Mouse (Mus musculus) limb, embryonic 11.5 days (tissue): ENCODE measurements at regions not wholly inside any gene's neighbourhood (a gene's known extent, or its start where the extent isn't known, plus 50 kb on each side); places are given as distances from the start of the nearest gene placed in this dataset.

Source experiments
- ATAC-seq: fragments of 200-750 bp; cut with Nextera tagmentation; 2 replicates; pipeline ENCODE4 v1.8.0; 2017; ENCODE audit warnings: low read depth; ENCODE audit not compliant: insufficient number of reproducible peaks, low FRiP score, low TSS enrichment
- DNase-seq: peaks from one replicate; pipeline ENCODE4 v3.0.0-alpha.2; 2015; ENCODE audit warnings: low spot score
- H3K27ac ChIP-seq: fragments of 300-500 bp; sonication (generic); replicated peaks from 2 replicates; pipeline ENCODE4 v1.5.1; 2014; ENCODE audit warnings: low read depth, mild to moderate bottlenecking, low read length
- H3K27me3 ChIP-seq: fragments of 300-500 bp; sonication (generic); 2 replicates; pipeline ENCODE4 v1.6.1; 2014; ENCODE audit warnings: mild to moderate bottlenecking, low read length, mixed read lengths; ENCODE audit not compliant: control insufficient read depth, insufficient read depth
- H3K36me3 ChIP-seq: fragments of 300-500 bp; sonication (generic); 2 replicates; pipeline ENCODE4 v1.6.1; 2014; ENCODE audit warnings: mild to moderate bottlenecking, low read length, moderate library complexity, mixed read lengths; ENCODE audit not compliant: control insufficient read depth, insufficient read depth
- H3K4me1 ChIP-seq: fragments of 300-500 bp; sonication (generic); 2 replicates; pipeline ENCODE4 v1.6.1; 2014; ENCODE audit warnings: low read length, mixed read lengths; ENCODE audit not compliant: control insufficient read depth, insufficient read depth
- H3K4me2 ChIP-seq: fragments of 300-500 bp; sonication (generic); 2 replicates; pipeline ENCODE4 v1.6.1; 2014; ENCODE audit warnings: low read depth, mild to moderate bottlenecking, moderate library complexity; ENCODE audit not compliant: severe bottlenecking
- H3K4me3 ChIP-seq: fragments of 300-500 bp; sonication (generic); 2 replicates; pipeline ENCODE4 v1.5.1; 2014; ENCODE audit warnings: low read depth, low read length
- H3K9ac ChIP-seq: fragments of 300-500 bp; sonication (generic); 2 replicates; pipeline ENCODE4 v1.6.1; 2014; ENCODE audit warnings: mild to moderate bottlenecking, low read length
- H3K9me3 ChIP-seq: fragments of 300-500 bp; sonication (generic); 2 replicates; pipeline ENCODE4 v1.6.1; 2016; ENCODE audit warnings: low read length; ENCODE audit not compliant: control insufficient read depth
- WGBS: fragments of 180-500 bp; shearing (Covaris S2); extraction: QIAGEN DNeasy Blood & Tissue Kit; methylation state at CpG from one replicate; pipeline ENCODE4 v1.1.7; 2014; 5-methylcytosine and 5-hydroxymethylcytosine counted together

DNA sequence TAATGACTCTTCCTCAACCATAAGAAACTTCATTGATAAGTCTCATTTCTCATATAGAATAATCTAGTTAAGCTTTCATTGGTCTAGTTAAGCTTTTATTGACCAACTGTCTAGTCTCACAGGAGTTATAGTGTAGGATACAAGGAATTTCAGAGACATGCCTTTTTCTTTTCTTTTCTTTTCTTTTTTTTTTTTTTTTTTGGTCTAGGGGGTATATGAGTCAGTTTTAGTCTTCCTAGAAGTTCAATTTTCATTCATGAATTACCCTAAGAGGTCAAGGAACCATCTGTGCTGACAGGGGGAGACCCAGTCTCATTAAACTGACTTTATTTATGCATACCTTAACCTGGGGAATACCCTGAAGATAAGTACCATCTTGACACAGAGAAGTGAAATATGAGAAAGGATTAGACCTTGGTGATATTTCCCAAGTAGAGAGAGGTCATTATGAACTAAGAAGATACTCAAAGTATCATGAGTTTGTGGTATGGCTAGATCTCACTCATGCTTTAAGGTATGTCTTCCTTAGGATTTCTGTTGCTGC is 413.4 kb upstream of the Nrp1 start:
- ATAC-seq (no peak), DNase-seq (no peak)
- no peak overlapping the region for H3K27ac ChIP-seq
- H3K9me3 ChIP-seq = no peaks in the 10 kb centered on the region
- no peak overlapping the region for H3K4me3 ChIP-seq
- H3K9ac ChIP-seq = no peak overlapping the region
- H3K36me3 ChIP-seq = no peaks in the 10 kb centered on the region
- no peaks in the 10 kb centered on the region for H3K4me1 ChIP-seq
- H3K4me2 ChIP-seq = no peak overlapping the region
- no peaks in the 10 kb centered on the region for H3K27me3 ChIP-seq

DNA sequence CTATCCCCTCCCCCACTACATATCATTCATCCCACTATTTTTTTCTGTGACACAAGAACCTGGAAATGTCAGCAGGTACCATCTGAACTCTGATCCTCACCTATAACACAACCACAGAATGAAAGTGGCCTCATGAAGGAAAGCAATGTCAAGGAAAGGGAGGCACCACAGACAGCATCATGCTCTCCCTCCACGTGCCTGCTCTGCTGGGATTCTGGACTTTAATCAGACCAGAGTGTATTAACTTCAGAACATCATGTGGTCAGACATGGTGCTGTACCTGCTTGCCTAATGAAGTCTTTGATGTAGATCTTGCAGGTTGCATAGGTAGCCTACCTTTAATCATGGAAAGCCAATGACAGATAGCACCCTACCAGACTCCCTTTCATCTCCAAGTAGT is 400.8 kb upstream of the Nrp1 start:
- no peaks in the 10 kb centered on the region for H3K9me3 ChIP-seq
- no peak overlapping the region for H3K4me2 ChIP-seq
- H3K4me1 ChIP-seq = no peaks in the 10 kb centered on the region
- DNase-seq = no peak
- no peak for ATAC-seq
- H3K9ac ChIP-seq = no peak overlapping the region
- no peaks in the 10 kb centered on the region for H3K27me3 ChIP-seq
- H3K27ac ChIP-seq = no peak overlapping the region
- 61% methylated on average over 1 of the region's 1 CpGs for WGBS
- H3K4me3 ChIP-seq = no peak overlapping the region
- H3K36me3 ChIP-seq = no peaks in the 10 kb centered on the region

DNA sequence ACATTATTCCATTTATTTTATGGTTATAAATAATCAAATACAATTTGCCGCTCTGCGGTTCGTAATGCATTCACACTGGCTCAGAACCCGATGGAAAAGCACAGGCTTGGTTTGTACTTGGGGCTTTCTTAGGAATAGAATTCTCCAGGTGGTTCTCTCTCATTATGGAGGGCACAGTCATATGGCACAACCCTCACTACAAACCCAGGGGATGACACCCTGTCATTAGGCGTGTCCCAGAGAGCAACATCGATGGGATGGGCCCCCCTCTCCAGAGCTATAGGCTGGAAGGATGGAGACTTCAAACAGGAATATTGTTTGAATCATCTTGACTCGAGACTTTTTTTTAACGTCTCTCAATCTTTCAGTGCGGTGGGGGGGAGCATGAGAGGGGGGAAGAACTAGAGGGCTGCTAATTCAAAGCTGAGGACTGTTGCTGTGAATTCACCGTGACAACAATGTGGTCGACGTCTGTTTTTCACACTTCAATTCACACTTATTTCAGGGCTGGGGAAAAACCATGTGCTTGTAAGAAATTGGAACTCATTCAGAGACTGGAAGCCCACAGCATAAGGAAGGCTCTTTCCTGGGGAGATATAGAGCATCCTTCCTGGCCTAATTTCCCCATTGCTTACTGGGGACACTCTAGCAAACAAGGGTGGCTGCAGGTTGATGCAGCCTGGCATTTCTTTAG is 399.9 kb upstream of the Nrp1 start:
- H3K4me2 ChIP-seq = no peak overlapping the region
- no peak overlapping the region for H3K27ac ChIP-seq
- WGBS = 74% methylated on average over 12 of the region's 12 CpGs
- H3K27me3 ChIP-seq = no peaks in the 10 kb centered on the region
- ATAC-seq (no peak), DNase-seq (no peak)
- no peaks in the 10 kb centered on the region for H3K9me3 ChIP-seq
- H3K4me3 ChIP-seq = no peak overlapping the region
- H3K36me3 ChIP-seq = no peaks in the 10 kb centered on the region
- H3K4me1 ChIP-seq = no peaks in the 10 kb centered on the region
- H3K9ac ChIP-seq = no peak overlapping the region

DNA sequence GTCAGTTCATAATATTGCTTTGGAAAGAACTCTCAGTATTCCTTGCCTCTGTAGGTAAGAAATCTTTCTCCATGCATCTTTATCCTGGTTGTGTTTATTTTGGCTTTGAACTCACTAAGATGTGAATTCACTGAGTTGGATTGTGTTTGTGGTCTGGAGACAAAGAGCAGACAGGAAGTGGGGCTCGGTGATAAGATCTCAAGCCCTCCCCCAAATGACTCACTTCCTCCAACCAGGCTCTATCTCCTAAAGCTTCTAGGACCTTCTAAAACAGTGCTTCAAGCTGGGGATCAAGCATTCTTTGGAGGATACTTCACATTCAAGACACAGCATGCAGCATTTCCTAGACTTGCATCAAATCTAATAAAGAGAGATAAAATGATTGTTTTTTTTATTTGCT is 395.5 kb upstream of the Nrp1 start:
- DNase-seq (no peak), ATAC-seq (no peak)
- H3K36me3 ChIP-seq = no peaks in the 10 kb centered on the region
- H3K4me2 ChIP-seq = no peak overlapping the region
- H3K4me1 ChIP-seq = no peaks in the 10 kb centered on the region
- H3K27ac ChIP-seq = no peak overlapping the region
- no peaks in the 10 kb centered on the region for H3K9me3 ChIP-seq
- H3K9ac ChIP-seq = no peak overlapping the region
- no peak overlapping the region for H3K4me3 ChIP-seq
- H3K27me3 ChIP-seq = no peaks in the 10 kb centered on the region
- 81% methylated on average over 1 of the region's 1 CpGs for WGBS

DNA sequence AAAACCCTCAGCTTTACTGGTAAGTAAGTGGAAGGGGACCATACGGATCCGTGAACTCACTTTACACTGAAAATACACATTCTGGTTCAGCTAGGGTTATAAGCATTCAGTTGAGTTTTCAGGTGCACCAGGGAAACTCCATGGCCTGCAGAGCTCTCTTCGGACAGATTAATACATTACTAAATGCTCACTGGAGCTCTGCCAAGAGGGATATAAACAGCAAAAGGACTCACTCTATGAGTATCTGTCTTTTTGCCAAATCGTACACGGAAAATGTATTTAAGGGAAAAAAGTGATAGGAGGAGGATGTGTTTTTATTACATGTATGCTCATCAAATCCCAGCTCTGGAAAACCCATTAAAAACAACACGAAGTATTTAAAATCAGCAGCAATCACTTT is 394.8 kb upstream of the Nrp1 start:
- Histone ChIP-seq H3K4me3 (no peak overlapping the region), H3K4me2 (no peak overlapping the region), H3K27ac (no peak overlapping the region), H3K9me3 (no peaks in the 10 kb centered on the region), H3K36me3 (no peaks in the 10 kb centered on the region), H3K9ac (no peak overlapping the region), H3K4me1 (no peaks in the 10 kb centered on the region), H3K27me3 (no peaks in the 10 kb centered on the region)
- ATAC-seq = no peak
- no peak for DNase-seq
- 93% methylated on average over 6 of the region's 6 CpGs for WGBS

DNA sequence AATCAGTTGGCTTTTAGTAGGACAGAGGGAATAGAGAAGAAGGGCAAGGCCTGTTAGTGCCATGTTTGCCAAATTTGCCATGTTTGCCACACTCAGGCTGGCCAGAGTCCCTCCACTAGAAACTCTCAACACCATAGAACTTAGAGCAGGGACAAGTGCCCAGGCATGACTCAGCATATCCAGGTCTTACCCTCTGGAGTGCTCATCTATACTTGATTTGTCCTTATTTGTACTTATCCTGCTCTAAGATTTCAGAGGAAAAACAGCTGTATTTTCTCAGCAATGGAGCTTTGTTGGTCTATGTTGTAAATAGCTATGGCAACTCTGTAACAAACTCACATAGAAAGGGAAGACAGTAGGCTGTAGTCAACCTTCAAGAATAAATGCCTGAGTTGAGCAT is 393.6 kb upstream of the Nrp1 start:
- ATAC-seq (no peak), DNase-seq (no peak)
- H3K4me1 ChIP-seq = no peaks in the 10 kb centered on the region
- H3K9me3 ChIP-seq = no peaks in the 10 kb centered on the region
- H3K4me2 ChIP-seq = no peak overlapping the region
- no peak overlapping the region for H3K9ac ChIP-seq
- no peaks in the 10 kb centered on the region for H3K36me3 ChIP-seq
- no peak overlapping the region for H3K4me3 ChIP-seq
- H3K27me3 ChIP-seq = no peaks in the 10 kb centered on the region
- no peak overlapping the region for H3K27ac ChIP-seq

DNA sequence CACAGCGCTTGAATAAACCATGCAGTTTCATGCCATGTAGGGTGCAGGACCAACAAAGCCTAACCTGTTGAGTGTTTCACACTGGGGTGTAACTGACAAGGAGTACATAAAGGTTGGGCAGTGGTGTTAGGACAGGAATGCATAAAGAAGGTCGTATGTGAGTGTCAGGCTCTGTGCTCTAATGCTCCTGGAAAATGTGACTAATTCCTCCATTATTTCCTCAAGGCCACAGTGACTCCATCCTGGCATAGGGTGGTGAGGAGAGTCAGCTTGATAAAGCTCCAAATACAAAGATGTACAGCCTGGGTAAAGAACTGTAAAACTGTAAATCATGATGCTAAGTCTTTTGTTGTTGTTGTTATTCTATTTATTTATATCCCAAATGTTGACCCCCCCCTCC is 393.1 kb upstream of the Nrp1 start:
- 74% methylated on average over 2 of the region's 2 CpGs for WGBS
- H3K9ac ChIP-seq = no peak overlapping the region
- ATAC-seq = no peak

DNA sequence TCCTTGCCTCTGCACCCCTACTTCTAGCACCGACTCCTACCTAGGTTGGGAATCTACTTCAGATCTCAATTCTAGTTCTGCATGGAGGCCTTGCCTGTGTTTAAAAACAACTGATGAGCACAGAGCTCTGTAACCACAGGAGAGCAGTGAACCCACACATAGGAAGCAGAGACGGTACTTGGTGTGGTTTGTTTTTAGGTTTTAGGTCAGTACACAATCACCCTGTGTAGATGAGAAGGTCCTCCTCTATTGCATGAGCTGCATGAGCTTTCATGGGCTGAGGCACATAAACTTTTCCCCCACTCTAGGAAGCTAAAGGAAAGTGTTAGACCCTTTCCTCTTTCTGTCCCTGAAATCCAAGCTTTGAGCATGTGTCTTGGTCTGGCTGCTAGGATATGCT is 390.4 kb upstream of the Nrp1 start:
- H3K4me1 ChIP-seq = no peaks in the 10 kb centered on the region
- H3K36me3 ChIP-seq = no peaks in the 10 kb centered on the region
- no peak overlapping the region for H3K4me3 ChIP-seq
- H3K9ac ChIP-seq = no peak overlapping the region
- H3K27me3 ChIP-seq = no peaks in the 10 kb centered on the region
- H3K9me3 ChIP-seq = no peaks in the 10 kb centered on the region
- no peak overlapping the region for H3K4me2 ChIP-seq
- ATAC-seq (no peak), DNase-seq (no peak)
- H3K27ac ChIP-seq = no peak overlapping the region
- 88% methylated on average over 2 of the region's 2 CpGs for WGBS

More for the DNA sequence above, 393.1 kb upstream of the Nrp1 start:
- Histone ChIP-seq H3K9me3 (no peaks in the 10 kb centered on the region), H3K4me1 (no peaks in the 10 kb centered on the region), H3K4me3 (no peak overlapping the region), H3K4me2 (no peak overlapping the region), H3K36me3 (no peaks in the 10 kb centered on the region), H3K27ac (no peak overlapping the region), H3K27me3 (no peaks in the 10 kb centered on the region)
- no peak for DNase-seq

DNA sequence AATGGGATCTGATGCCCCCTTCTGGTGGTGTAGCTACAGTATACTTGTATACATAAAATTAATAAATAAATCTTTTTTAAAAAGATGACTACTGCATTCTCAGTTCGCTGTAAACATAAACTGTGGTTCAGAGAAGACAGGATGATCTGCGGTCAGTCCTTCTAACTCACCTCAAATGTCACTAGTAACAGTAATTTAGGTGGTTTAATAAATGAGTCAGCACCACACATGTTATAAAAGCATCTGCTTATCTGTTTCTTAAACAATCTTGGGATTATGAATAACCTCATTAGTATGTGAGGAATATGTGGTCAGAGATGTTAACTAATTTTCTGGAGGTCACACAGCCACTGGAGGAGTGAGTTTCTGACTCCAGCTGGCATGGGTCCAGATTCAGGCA is 385.2 kb upstream of the Nrp1 start:
- no peaks in the 10 kb centered on the region for H3K36me3 ChIP-seq
- H3K9me3 ChIP-seq = no peaks in the 10 kb centered on the region
- no peak for DNase-seq
- H3K4me1 ChIP-seq = no peaks in the 10 kb centered on the region
- no peak overlapping the region for H3K4me3 ChIP-seq
- H3K4me2 ChIP-seq = no peak overlapping the region
- H3K27me3 ChIP-seq = no peaks in the 10 kb centered on the region
- WGBS = 95% methylated on average over 2 of the region's 2 CpGs
- no peak overlapping the region for H3K9ac ChIP-seq
- no peak for ATAC-seq
- no peak overlapping the region for H3K27ac ChIP-seq
